Comparison of ENCODE assay signal across 13 mouse cellular contexts in the genomic region with DNA sequence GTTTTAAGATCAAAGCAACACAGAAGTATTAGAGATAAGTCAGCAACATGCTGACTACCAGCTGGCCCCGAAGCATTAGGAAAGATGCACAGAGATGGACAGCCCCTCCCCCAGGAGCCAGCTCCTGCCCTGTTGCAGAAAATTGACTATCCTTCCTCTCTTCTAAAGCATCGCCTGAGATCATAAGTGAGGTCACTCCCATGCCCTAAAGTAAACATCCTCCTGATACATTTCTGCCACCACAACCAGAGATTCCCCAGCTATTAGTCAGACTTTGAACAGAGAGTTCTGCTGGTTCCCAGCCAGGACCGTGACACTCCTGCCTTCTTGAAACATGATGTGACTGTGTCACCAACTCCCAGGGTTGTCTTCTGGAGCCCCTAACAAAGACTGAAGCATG. TPM values are rescaled to one million over a fixed set of nuclear protein-coding genes. Genes with fewer than 3 reads are reported as not detected.
A peak's percentile ranks its signal among the peaks of the same experiment; 100 is the strongest.
DNase-seq lines count a peak whose midpoint lies in the region; ATAC-seq and TF ChIP-seq lines count a peak whose summit lies in the region.
"Had no signal": no experiment of that assay in that cellular context is flagged by ENCODE, and none has a peak within 500 bp of the region (broad histone marks: within the 10 kb centered on the region; RNA-seq: fewer than 3 reads in every experiment).

No protein-coding gene starts in this region.

- TF ChIP-seq POLR2A in lung, adult 2 months (IDR thresholded peaks at IDR 0.05; ENCODE audit: borderline replicate concordance, extremely low read depth, low read depth, low read length) = no peak

- H3K4me3 ChIP-seq in lung, adult 2 months (replicated peaks; ENCODE audit: extremely low read depth, low read depth, low read length) = no peak overlapping the region
- H3K4me3 ChIP-seq: erythroblast, embryonic 14.5 days; hindbrain, embryonic 13.5 days; limb, embryonic 10.5 days; midbrain, embryonic 10.5 days had no signal

- H3K4me1 ChIP-seq in lung, adult 2 months (ENCODE audit: control insufficient read depth, insufficient read depth, low read length) = peaks cover 3% of the 10 kb centered on the region; the same call in 1 of the 2 replicates
- H3K4me1 ChIP-seq: hindbrain, embryonic 13.5 days; limb, embryonic 10.5 days had no signal

- peak; percentile 52 to 76 for DNase-seq in lung, adult 18-20 months
- no peak for DNase-seq in lung, adult 2 months
- DNase-seq in NIH3T3 (ENCODE audit: low read depth) = peak; percentile 38
- DNase-seq in adrenal gland, postnatal 14 days = peak; percentile 77
- peak; percentile 83 for DNase-seq in lung, postnatal 36 days
- DNase-seq in layer of hippocampus, adult 9-11 months = no peak
- no peak for DNase-seq in retina, embryonic 14.5 days (ENCODE audit: low spot score)
- DNase-seq: heart, adult 11 months had no signal

- 14% methylated on average over 3 of the region's 3 CpGs for WGBS in lung, adult 2 months

- no peak for TF ChIP-seq CTCF in lung, adult 2 months (IDR thresholded peaks at IDR 0.05; ENCODE audit: insufficient read depth, low read length)

- ATAC-seq in frontal cortex, adult (ENCODE audit: low TSS enrichment) = no peak

RNA-seq across cellular contexts. Expression of a gene that starts 45.3 kb away (rescaled TPM):
- 40.4 and 57.4 TPM in 2 replicates for polyA plus RNA-seq in lung, adult 2 months (2012; rRNA removed)
- total RNA-seq in adrenal gland, postnatal 14 days (2021) = 35.5 and 37.0 TPM in 2 replicates
- polyA plus RNA-seq: erythroblast, embryonic 14.5 days had no signal

Comparison
In these comparisons a context has a peak if more than half of its experiments do, and no peak if none do; other contexts are left out.
1. DNase-seq: peak in lung, adult 18-20 months (2 of 2), NIH3T3 (single experiment), adrenal gland, postnatal 14 days (single experiment) and lung, postnatal 36 days (single experiment); none in lung, adult 2 months (single experiment), layer of hippocampus, adult 9-11 months (single experiment) and retina, embryonic 14.5 days (single experiment).